Mouse (Mus musculus) lung, postnatal 25 days (tissue): ENCODE measurements around the gene Plch2.
"Not testable (repeated sequence)": the region's sequence is repeated elsewhere in the genome, so short reads cannot be mapped to it uniquely, and the experiment has no call there.

Source experiments
- DNase-seq: peaks from one replicate; pipeline ENCODE4 v3.0.0; 2022; ENCODE audit warnings: low spot score

Gene Plch2

DNA sequence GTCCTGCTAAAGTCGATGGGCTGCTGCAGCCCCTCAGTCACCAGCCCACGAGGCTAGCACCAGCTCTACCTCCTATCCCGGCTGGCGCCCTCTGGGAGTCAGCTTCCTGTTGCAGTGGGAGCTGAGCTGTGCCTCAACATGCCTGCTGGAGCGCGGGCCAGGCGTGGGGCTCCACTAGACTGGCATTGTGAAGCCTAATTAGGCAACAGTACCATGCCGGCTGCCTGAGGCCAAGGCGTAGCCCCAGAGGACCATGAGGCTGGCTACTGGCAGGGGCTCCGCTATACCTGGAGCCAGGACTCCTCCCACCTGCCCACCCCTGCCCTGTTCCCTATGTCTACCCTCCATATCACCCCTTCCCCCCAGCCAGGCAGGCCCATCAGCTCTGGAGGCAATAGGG, at the start of gene Plch2:
Gene Plch2, minus strand, starts transcription at position 61 of the 400 bp plus-strand sequence.
- no peak for DNase-seq

- no peak for DNase-seq
Measured at GRCm38 (mm10) chr4:155098572-155098971, 42.0 kb upstream of the Plch2 start.

DNA sequence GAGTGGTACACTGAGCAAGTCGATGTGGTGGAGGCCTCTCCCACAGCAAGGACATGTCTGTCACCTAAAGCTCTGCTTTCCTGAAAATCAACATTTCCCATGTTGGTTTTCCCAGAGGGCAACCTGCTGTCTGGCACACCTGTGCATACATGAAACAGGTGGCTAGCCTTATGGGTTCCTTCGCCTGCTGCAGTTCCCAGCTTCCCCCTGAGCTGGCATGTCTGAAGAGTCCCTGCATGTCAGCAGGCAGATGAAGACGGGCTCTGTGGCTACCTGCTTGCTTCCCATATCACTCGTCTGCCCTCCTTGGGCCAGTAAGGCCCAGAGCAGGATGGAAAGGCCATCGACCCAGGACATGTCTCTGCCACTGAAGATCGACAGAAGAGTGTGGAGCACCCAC, 40.9 kb upstream of the Plch2 start:
- no peak for DNase-seq

GRCm38 (mm10) chr4:155095967-155096366, 39.4 kb upstream of the Plch2 start:
- no peak for DNase-seq

DNA sequence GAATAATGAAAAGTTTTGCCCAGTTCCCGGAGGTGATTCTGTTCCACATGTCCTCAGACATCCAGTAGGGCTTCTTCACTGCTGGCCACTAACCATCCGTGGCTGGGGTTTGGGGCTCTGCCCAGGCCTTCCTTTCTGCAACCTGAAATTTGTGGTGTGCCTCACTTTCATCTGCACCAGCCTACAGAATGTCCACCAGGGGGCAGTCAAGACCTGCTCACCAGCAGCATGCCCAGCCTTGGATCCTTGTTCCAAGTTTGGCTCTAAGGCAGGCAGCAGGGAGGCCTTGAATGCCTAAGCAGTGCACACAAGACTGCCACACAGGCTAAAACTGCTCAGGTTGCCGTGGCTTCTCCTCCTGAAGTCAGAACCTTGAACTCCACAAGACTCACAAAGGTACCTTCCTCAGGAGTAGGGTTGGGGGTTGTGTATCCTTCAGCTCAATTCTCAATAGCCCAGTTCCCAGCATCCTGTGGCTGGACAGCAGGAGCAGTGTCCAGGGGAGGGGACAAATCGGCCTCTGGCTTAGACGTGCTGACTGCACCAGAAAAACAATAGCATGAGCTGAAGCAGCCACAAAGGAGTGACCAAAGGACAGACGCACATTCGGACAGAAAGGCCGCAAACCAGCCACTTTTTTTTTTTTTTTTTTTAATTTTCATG, 38.8 kb upstream of the Plch2 start:
- peak; percentile 88 for DNase-seq

- peak; percentile 42 for DNase-seq
Measured at GRCm38 (mm10) chr4:155094565-155094964, 38.0 kb upstream of the Plch2 start.

DNA sequence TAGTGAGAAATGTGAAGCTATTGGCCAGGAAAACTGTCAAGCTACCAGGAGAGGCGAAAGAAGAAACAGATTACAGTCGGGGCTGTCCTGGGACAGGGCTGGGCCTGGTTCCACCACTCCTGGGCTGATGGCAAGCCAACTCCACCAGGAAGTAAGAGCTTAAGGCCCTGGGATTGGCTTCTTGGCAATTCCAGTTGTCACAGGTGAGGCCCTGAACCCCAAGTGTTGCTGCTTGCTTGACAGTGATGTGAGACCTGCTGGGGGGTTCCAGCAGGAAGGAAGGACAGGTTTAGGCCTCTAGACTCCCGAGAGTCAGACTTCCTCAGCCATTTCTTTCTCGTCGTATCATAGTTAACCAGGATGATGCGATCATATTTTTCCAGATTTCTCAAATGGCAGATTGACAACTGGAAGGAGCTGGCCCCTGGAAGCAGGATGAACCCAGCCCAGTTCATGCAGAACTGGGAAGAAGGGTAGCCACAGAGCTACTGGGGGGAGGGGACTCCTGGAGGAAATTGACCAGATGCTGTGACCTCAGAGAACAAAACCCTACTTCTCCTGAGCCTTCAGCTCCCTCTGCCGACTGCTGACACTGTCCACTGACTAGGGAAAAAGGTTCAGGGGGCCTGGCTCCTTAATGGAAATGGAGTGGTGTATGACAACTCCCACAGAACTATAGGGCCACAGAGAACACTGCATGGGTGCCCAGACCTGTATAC, 37.0 kb upstream of the Plch2 start:
- no peak for DNase-seq

- no peak for DNase-seq
Measured at GRCm38 (mm10) chr4:155092718-155093430, 36.3 kb upstream of the Plch2 start.

DNA sequence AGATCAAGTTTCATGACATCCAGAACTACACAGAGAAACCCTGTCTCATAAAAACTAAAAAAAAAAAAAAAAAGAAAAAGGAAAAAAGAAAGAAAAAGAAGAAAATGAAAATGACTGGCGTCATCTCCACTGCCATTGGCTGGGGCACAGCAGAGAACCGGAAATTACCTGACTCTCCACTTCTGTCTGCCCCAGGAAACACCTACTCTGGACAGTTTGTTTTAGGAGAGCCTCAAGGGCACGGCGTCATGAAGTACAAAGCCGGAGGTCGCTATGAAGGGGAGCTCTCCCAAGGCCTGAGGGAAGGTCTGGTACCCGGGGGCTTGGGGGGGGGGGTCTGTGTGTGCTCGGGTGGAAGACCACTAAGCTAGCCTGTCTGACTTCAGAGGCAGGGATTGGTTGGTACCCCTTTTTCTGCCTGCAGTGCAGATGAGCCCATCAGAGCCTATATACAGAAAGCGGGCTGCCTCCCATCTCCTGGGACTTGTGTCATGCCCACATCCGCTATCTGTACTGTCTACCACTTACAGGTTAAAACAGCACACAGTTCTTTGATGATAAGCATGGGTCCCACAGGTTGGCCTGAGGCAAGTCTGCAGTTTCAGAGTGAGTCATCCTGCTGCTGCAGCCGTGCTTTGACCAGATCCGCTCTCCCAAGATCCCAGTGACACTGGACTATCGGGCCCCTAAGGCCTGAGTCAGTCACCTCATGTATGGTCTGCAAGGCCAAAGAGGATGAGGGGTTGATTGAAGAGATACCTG, 34.3 kb upstream of the Plch2 start:
- no peak for DNase-seq

DNA sequence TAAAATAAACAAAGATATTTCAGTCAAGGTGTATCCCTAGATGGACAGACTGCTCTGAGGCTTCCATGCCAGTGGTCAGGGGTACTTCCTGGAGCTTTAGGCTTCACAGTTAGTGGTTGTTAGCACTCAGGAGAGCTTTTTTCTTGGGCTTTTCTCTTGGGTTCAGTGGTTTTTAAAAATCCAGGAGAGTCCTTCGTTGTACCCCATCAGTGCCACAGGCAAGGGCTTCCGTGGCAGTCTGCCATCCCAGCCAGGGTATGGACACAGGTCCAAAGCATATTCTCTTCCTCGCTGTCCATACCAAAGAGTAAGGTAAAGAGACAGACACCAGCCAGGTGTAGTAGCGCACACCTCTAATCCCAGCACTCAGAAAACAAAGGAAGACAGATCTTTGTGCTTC, 33.6 kb upstream of the Plch2 start:
- no peak for DNase-seq

DNA sequence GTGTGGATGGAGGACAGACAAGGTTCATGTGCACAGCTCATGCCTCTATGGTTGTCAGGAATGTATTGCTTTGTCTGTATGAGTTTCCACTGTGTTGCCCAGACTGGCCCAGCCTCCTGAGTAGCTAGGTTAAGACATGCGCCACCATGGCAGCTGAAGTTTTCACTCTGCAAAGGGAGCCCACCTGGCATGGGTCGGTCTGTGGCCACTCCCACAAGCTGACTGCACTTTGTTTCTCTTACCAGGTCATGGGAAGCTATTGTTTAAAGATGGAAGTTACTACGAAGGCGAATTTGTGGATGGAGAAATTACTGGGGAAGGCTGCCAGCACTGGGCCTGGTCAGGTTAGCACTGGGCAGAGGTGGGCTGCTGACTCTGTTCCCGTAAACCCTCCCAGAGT, 32.7 kb upstream of the Plch2 start:
- no peak for DNase-seq

DNA sequence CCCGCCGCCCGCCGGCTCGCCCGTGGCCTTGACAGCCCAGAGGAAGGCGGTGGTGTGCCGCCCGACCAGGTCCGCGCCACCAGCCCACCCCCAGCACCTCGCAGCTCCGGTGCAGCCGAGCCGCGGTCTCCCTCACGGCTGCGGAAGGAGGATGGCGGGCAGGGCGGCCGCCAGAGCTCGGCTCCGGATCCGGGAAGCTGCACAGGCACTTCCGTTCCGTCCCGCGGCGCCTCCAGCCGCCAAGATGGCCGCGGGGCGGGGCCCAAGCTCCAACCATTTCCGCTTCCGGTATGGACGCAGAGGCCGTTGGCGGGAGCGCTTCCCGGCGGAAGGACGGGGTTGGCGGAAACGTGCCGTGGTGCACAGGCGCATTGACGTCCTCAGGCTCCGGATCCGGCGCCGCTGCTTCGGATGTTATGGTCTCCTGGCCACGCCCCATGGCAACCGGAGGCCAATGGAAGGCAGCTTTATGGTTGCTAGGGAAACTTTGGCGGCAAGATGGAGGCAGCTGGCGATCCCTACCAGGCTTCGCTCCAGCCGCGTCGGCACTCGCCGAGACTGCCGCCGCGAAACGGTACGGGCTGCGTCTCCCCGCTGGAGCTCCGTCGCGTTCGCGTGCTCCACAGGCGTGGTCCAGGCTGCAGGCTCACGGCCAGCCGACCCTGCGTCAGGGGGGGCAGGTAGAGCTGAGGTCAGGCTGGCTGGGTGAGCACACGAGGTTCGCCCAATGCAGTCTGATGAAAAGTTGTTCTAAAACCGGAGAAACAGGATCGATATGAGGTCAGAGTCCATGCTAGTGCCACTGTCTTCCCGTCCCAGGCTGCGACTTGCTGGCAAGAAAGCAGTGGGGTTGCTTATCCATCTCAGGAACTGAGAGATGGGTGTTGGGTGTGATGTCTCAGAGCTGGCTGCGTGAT, 29.8 kb upstream of the Plch2 start, which contains the start of the genes Rer1 and Morn1:
Gene Rer1, minus strand, starts transcription at position 275 of the 917 bp plus-strand sequence.
Gene Morn1, plus strand, starts transcription at position 470 of the 917 bp plus-strand sequence.
- DNase-seq = peak; percentile 100

- no peak for DNase-seq
Measured at GRCm38 (mm10) chr4:155085206-155086107, 28.9 kb upstream of the Plch2 start.

DNA sequence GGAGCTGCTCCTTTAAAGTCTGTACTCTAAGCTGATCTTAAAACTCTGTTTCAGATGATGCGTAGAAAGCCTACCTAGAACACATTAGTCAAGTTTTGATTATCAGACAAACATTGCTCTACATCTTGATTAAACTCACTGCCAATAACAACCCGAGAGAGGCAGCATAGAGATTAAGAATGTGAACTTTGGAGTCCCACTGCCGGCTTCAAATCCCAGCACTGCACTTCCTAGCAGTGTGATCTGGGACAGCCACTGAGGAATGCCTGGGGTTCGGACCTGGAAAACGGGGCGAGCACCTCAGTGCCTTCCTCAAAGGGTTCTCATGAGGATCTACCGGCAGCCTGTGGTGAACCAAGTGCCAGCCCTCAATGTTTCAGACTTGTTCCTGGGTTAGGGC, 27.8 kb upstream of the Plch2 start:
- no peak for DNase-seq

DNA sequence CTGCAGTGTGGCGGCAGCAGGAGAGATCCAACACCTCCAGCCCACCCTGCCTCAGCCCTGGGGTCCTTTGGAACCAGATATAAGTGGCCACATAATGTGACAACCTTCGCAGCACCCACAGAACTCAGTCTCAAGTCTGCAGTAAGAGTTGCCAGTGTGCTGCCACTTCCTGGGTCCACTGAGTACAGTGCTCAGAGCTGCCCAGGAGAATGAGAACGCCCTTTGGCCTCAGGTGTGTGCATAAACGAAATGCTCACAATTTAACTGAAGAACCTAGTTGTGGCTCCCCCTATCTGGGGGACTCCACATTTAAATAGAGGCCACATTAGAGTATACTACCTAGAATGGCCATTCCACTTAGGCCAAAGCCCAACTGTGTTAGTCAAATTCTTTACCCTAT, 27.0 kb upstream of the Plch2 start:
- no peak for DNase-seq

- no peak for DNase-seq
Measured at GRCm38 (mm10) chr4:155079666-155080065, 23.1 kb upstream of the Plch2 start.

- not testable (repeated sequence) for DNase-seq
Measured at GRCm38 (mm10) chr4:155078808-155079207, 22.2 kb upstream of the Plch2 start.

GRCm38 (mm10) chr4:155076677-155077076, 20.1 kb upstream of the Plch2 start:
- no peak for DNase-seq

GRCm38 (mm10) chr4:155075813-155076212, 19.2 kb upstream of the Plch2 start:
- DNase-seq = no peak

DNA sequence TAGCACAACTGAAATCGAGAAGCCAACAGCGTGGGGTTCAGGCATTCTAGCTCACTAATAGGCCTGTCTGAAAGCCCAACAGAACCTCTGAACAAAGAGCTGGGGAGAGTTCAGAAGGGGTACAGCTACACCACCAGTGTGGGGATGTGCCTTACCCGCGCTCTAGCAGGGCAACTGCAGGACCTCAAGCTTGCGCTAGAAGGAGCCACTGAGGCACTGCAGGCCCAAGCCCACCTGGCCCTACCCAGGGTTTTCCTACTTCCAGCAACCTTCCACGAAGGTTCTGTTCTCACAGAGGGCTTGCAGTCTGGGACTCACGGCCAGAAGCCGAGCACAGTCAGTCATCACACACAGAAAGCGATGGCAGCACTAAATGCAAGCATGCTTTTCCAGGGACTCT, 18.6 kb upstream of the Plch2 start:
- DNase-seq = no peak
